Mouse (Mus musculus): ENCODE data around the gene Cnot8.

GRCm38 (mm10) chr11:58107664-58108337, 3.8 kb downstream of the Cnot8 start:
- no peak for TF ChIP-seq CTCF (IDR thresholded peaks at IDR 0.05; ENCODE audit: extremely low read depth, insufficient read depth, low read length)
- TF ChIP-seq POLR2A (IDR thresholded peaks at IDR 0.05; ENCODE audit: extremely low read depth, insufficient read depth, low read length), result no peak
